Mouse (Mus musculus): ENCODE measurements around the gene Trim9. TPM values are rescaled to one million over a fixed set of nuclear protein-coding genes. Genes with fewer than 3 reads are reported as not detected.
A peak's percentile ranks its signal among the peaks of the same experiment; 100 is the strongest.

Trim9 gene
- polyA plus RNA-seq, 1 experiment from 2014 or later: 1.0 TPM

DNA sequence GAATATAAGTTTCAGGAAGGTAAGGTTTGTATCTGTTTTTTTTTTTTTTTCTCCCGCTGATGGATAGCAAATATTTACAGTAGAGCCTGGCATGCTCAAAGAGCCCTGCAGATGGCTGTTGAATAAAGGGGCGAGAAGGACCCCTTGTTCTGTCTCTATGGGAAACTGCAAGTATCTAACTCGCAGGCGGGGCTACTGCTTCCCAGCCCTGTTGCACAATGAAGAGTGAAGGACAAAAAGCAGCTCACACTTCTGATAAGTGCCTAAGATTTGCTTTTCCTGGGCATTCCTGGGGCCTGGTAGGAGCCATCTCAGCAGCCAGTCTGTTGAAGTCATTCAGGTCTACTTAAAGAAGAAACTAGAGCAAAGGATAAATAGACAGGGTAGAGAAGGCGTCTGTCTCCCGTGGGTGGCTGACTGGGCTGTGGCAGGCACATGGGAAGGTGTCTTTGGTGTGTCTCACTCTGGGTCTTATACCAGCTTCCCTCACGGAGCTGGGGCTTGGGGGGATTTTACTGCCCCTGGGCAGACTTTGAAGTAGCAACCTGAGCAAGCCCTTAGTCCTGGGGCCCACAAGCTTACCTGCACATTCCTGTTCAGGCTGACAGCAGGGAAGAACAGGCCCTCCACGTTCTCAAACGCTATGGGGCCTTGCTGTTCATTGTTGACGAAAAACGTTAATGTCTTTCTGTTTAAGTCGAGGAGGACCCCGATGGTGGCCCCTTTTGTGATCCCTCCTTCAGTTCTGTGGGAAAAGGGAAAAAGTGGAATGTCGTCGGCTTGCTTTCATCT, 99.5 kb downstream of the Trim9 start:
- H3K27me3 ChIP-seq (replicated peaks; ENCODE audit: control insufficient read depth, insufficient read depth, low read length): no peaks in the 10 kb centered on the region
- H3K9me3 ChIP-seq (ENCODE audit: control insufficient read depth, low read length): no peaks in the 10 kb centered on the region
- H3K4me1 ChIP-seq (ENCODE audit: control insufficient read depth, insufficient read depth, low read length): no peaks in the 10 kb centered on the region
- H3K36me3 ChIP-seq (ENCODE audit: control insufficient read depth, insufficient read depth, low read length): no peaks in the 10 kb centered on the region
- no peak overlapping the region for H3K4me3 ChIP-seq (ENCODE audit: low read length)
- H3K4me2 ChIP-seq (ENCODE audit: low read depth, low read length): no peak overlapping the region
- WGBS: 58% methylated on average over 15 of the region's 15 CpGs
- no peak overlapping the region for H3K27ac ChIP-seq (ENCODE audit: low read length)
- no peak for ATAC-seq
- no peak overlapping the region for H3K9ac ChIP-seq (ENCODE audit: low read depth, low read length)

DNA sequence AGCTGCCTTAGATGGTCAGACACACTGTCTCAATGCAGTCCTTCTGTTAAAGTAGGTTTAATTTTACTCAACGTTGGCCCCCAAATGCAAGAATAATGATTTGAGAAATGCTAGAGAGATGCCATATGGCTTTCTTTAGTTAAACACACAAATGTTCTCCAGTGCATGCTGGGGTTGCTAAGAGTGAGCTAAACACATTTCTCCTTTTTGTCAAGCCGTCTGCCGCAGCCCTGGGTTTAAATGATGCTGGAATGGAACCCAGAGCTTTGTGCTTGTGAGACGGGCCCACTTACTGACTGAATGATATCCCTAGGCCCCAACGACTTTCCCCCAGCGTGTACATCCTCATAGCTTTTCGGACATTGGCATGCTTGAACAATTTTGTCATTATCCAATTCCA, 104.9 kb downstream of the Trim9 start:
- H3K4me3 ChIP-seq (ENCODE audit: low read length): no peak overlapping the region
- no peak overlapping the region for H3K4me2 ChIP-seq (ENCODE audit: low read depth, low read length)
- H3K27ac ChIP-seq (ENCODE audit: low read length): no peak overlapping the region
- no peaks in the 10 kb centered on the region for H3K9me3 ChIP-seq (ENCODE audit: control insufficient read depth, low read length)
- no peak overlapping the region for H3K9ac ChIP-seq (ENCODE audit: low read depth, low read length)
- 81% methylated on average over 7 of the region's 7 CpGs for WGBS
- H3K4me1 ChIP-seq (ENCODE audit: control insufficient read depth, insufficient read depth, low read length): no peaks in the 10 kb centered on the region
- ATAC-seq: no peak
- no peaks in the 10 kb centered on the region for H3K27me3 ChIP-seq (replicated peaks; ENCODE audit: control insufficient read depth, insufficient read depth, low read length)
- H3K36me3 ChIP-seq (ENCODE audit: control insufficient read depth, insufficient read depth, low read length): no peaks in the 10 kb centered on the region

DNA sequence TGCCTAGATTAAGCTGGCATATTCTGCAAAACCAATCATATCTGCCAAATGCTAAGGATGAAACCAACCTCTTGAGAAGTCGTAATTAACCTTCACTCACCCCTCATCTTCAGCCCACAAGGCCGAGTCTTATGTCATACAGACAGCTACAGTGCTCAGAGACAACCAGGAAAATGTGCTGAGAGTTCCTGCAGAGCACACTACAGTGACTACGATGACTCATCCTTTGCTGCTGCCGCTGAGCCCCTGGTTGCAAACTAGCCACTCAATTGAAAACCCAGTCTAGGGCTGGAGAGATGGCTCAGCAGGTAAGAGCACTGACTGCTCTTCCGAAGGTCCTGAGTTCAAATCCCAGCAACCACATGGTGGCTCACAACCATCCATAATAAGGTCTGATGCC, 107.7 kb downstream of the Trim9 start:
- Histone ChIP-seq H3K4me3 (ENCODE audit: low read length) (no peak overlapping the region), H3K27ac (ENCODE audit: low read length) (no peak overlapping the region), H3K9ac (ENCODE audit: low read depth, low read length) (no peak overlapping the region), H3K9me3 (ENCODE audit: control insufficient read depth, low read length) (no peaks in the 10 kb centered on the region), H3K36me3 (ENCODE audit: control insufficient read depth, insufficient read depth, low read length) (no peaks in the 10 kb centered on the region), H3K27me3 (replicated peaks; ENCODE audit: control insufficient read depth, insufficient read depth, low read length) (no peaks in the 10 kb centered on the region), H3K4me1 (ENCODE audit: control insufficient read depth, insufficient read depth, low read length) (peaks cover 3% of the 10 kb centered on the region; the same call in 1 of the 2 replicates), H3K4me2 (ENCODE audit: low read depth, low read length) (no peak overlapping the region)
- WGBS: 77% methylated on average over 5 of the region's 5 CpGs
- no peak for ATAC-seq

DNA sequence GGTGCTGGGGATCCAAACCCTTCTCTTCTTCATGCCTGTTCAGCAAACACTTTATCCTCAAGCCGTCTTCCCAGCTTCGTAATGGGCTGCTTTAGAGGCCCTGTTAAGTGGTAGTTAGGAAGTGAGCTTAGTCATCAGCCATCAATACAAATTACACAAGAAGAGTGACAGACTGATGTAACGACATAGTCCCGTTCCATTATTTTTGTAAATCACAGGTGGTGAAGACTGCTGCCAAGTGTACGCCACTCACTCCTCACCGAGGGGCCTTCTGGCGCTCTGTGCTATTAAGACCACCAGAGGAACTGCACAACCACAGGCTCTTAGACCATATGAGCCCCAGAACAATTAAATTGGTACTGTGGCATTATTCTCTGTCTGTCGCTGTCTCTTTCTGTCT, 108.8 kb downstream of the Trim9 start:
- Histone ChIP-seq H3K27me3 (replicated peaks; ENCODE audit: control insufficient read depth, insufficient read depth, low read length) (no peaks in the 10 kb centered on the region), H3K4me2 (ENCODE audit: low read depth, low read length) (no peak overlapping the region), H3K27ac (ENCODE audit: low read length) (no peak overlapping the region), H3K4me3 (ENCODE audit: low read length) (no peak overlapping the region), H3K9ac (ENCODE audit: low read depth, low read length) (no peak overlapping the region), H3K36me3 (ENCODE audit: control insufficient read depth, insufficient read depth, low read length) (no peaks in the 10 kb centered on the region), H3K4me1 (ENCODE audit: control insufficient read depth, insufficient read depth, low read length) (peaks cover 3% of the 10 kb centered on the region; the same call in 1 of the 2 replicates), H3K9me3 (ENCODE audit: control insufficient read depth, low read length) (no peaks in the 10 kb centered on the region)
- no peak for ATAC-seq
- 71% methylated on average over 8 of the region's 8 CpGs for WGBS

DNA sequence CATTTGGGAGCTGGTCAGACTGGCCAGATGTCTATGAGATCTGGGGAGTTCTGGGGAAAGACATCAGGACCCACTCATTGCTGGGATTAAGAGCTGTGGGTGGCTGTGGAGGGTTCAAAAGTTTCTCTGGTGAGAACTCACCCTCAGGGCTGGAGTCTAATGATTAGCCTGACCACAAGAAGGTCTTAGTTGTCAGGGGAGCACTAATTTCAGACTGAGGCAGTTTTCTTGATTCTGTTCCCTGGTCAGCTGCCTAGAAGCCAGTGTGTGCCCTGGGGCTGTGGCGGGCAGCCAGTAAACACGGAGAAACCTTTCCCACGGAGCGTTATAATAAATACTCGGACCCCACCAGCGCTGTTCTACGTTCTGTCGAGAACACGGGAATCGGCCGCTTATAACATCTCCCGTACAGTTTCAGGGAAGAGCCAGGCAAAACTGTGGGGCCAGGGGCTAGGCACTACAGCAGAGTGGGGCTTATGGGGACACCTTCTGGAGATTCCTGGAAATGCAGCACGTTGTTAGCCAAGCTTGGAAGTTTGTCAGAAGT, 112.4 kb downstream of the Trim9 start:
- Histone ChIP-seq H3K4me1 (ENCODE audit: control insufficient read depth, insufficient read depth, low read length) (peaks cover 3% of the 10 kb centered on the region; the same call in 1 of the 2 replicates), H3K36me3 (ENCODE audit: control insufficient read depth, insufficient read depth, low read length) (no peaks in the 10 kb centered on the region), H3K27ac (ENCODE audit: low read length) (no peak overlapping the region), H3K9me3 (ENCODE audit: control insufficient read depth, low read length) (no peaks in the 10 kb centered on the region), H3K9ac (ENCODE audit: low read depth, low read length) (peak overlapping the region; percentile 68), H3K27me3 (replicated peaks; ENCODE audit: control insufficient read depth, insufficient read depth, low read length) (no peaks in the 10 kb centered on the region), H3K4me2 (ENCODE audit: low read depth, low read length) (peak overlapping the region; percentile 77), H3K4me3 (ENCODE audit: low read length) (peak overlapping the region; percentile 43)
- 5% methylated on average over 13 of the region's 13 CpGs for WGBS
- ATAC-seq: peak; percentile 66

DNA sequence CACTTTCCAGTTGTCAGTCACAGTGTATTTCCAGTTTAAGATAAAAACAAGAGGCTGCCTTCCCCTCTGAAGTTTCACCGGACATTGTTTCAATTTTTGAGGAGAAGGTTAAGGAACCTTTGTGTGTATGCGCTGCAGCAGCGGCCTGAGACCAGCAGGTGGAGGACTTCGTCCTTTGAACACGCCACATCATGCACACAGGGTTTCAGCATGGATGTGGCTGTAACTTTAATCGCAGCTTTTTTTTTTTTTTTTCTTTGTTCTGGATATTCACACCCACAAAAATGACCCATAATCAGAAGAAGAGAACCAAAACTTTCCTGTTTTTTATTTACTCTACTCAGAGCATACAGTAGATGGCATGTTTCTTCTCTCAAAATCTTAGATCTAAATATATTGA, 113.0 kb downstream of the Trim9 start:
- Histone ChIP-seq H3K27ac (ENCODE audit: low read length) (no peak overlapping the region), H3K36me3 (ENCODE audit: control insufficient read depth, insufficient read depth, low read length) (no peaks in the 10 kb centered on the region), H3K4me3 (ENCODE audit: low read length) (no peak overlapping the region), H3K9ac (ENCODE audit: low read depth, low read length) (no peak overlapping the region), H3K4me1 (ENCODE audit: control insufficient read depth, insufficient read depth, low read length) (peaks cover 3% of the 10 kb centered on the region; the same call in 1 of the 2 replicates), H3K9me3 (ENCODE audit: control insufficient read depth, low read length) (no peaks in the 10 kb centered on the region), H3K4me2 (ENCODE audit: low read depth, low read length) (no peak overlapping the region), H3K27me3 (replicated peaks; ENCODE audit: control insufficient read depth, insufficient read depth, low read length) (no peaks in the 10 kb centered on the region)
- whole genome bisulfite sequencing: 15% methylated on average over 6 of the region's 6 CpGs
- peak; percentile 70; the same call in 1 of the 2 replicates for ATAC-seq

DNA sequence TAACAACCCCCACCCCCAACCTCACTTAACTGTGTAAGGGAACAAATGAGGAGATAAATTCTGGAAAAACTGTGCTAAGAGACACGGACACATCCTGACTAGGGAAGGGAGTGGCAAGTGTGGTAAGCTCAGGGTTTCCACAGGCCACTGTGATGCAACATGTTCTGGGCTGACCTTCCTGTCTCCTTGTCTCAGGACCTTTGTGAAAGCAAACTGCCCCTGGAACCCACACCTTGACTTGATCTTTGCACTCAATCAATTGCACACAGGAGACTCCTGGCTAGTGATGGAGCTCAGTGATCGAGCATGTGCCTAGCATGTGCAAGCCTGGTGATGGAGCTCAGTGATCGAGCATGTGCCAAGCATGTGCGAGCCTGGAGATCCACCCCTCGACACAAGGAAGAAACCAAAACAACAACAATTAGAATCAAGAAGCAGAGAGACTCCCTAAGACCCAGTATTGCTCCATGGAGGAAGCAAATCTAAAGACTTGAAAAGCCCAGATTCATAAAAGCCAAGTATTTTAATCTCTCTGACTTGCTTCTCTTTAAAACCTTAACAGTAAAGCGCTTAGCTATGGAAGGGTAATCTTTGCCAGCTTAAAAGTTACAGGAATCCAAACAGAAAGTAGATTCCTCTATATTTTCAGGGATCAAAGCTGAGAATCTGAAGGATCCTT, 113.6 kb downstream of the Trim9 start:
- Histone ChIP-seq H3K4me2 (ENCODE audit: low read depth, low read length) (no peak overlapping the region), H3K36me3 (ENCODE audit: control insufficient read depth, insufficient read depth, low read length) (no peaks in the 10 kb centered on the region), H3K27ac (ENCODE audit: low read length) (no peak overlapping the region), H3K4me1 (ENCODE audit: control insufficient read depth, insufficient read depth, low read length) (peaks cover 3% of the 10 kb centered on the region; the same call in 1 of the 2 replicates), H3K9me3 (ENCODE audit: control insufficient read depth, low read length) (no peaks in the 10 kb centered on the region), H3K27me3 (replicated peaks; ENCODE audit: control insufficient read depth, insufficient read depth, low read length) (no peaks in the 10 kb centered on the region), H3K9ac (ENCODE audit: low read depth, low read length) (no peak overlapping the region), H3K4me3 (ENCODE audit: low read length) (no peak overlapping the region)
- 88% methylated on average over 6 of the region's 6 CpGs for WGBS
- ATAC-seq: no peak

DNA sequence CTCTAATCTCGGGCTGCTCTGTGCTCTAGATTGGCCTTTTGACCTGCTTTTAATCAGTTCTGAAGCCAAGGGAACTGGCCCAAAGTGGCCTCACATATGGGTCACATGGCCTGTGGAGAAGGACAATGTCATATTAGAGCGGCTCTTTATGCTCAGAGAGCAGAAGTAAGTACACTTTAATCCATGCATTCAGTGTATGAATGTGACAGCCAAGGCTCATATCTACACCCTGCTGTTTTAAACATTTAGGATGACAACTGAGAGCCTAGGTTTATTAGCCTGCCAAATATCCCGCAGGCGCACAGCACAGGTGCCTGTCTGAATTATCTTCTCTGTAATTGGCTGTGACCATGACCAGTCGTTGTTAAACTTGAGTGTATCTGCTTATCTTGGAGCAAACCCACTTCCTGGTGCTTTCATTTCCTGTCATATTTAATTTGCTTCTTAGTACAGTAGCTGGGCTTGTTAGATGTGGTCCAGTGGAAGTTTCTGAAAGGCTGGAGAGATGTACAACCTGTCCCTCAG, 115.3 kb downstream of the Trim9 start:
- H3K27me3 ChIP-seq (replicated peaks; ENCODE audit: control insufficient read depth, insufficient read depth, low read length): no peaks in the 10 kb centered on the region
- H3K36me3 ChIP-seq (ENCODE audit: control insufficient read depth, insufficient read depth, low read length): no peaks in the 10 kb centered on the region
- WGBS: 49% methylated on average over 5 of the region's 5 CpGs
- no peak overlapping the region for H3K4me2 ChIP-seq (ENCODE audit: low read depth, low read length)
- H3K9me3 ChIP-seq (ENCODE audit: control insufficient read depth, low read length): no peaks in the 10 kb centered on the region
- ATAC-seq: no peak
- no peak overlapping the region for H3K27ac ChIP-seq (ENCODE audit: low read length)
- H3K4me1 ChIP-seq (ENCODE audit: control insufficient read depth, insufficient read depth, low read length): peaks cover 11% of the 10 kb centered on the region
- H3K4me3 ChIP-seq (ENCODE audit: low read length): no peak overlapping the region
- H3K9ac ChIP-seq (ENCODE audit: low read depth, low read length): no peak overlapping the region

DNA sequence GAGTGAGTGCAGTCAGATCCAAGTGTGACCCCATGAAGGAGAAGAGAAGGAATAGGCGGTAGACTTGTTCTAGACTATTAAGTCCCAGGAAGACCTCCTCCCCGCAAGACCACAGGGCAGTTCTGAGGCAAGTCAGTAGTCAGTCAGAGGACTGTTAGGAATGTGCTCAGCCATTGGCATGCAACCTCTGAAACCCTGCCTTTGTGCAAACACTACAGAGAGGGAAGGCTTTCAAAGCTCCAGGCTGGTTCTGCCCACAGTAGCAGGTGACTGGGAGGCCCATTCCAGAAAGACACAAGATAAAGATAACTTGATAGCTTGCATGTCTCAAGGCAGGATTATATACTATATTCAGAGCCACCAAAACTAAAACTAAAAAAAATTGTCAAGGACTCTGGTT, 116.1 kb downstream of the Trim9 start, which contains the start of gene Pygl:
Pygl (minus strand) TSS at position 195 of the 400 bp plus-strand sequence.
- H3K4me1 ChIP-seq (ENCODE audit: control insufficient read depth, insufficient read depth, low read length): peaks cover 15% of the 10 kb centered on the region
- H3K9ac ChIP-seq (ENCODE audit: low read depth, low read length): no peak within 1 kb of the TSS
- H3K27ac ChIP-seq (ENCODE audit: low read length): no peak within 1 kb of the TSS
- H3K9me3 ChIP-seq (ENCODE audit: control insufficient read depth, low read length): no peaks in the 10 kb centered on the region
- no peaks in the 10 kb centered on the region for H3K27me3 ChIP-seq (replicated peaks; ENCODE audit: control insufficient read depth, insufficient read depth, low read length)
- no peak within 1 kb of the TSS for H3K4me3 ChIP-seq (ENCODE audit: low read length)
- 76% methylated on average over 2 of the region's 2 CpGs for WGBS
- H3K36me3 ChIP-seq (ENCODE audit: control insufficient read depth, insufficient read depth, low read length): no peaks in the 10 kb centered on the region
- H3K4me2 ChIP-seq (ENCODE audit: low read depth, low read length): no peak within 1 kb of the TSS
- no peak for ATAC-seq
